Mouse (Mus musculus) CH12.LX (cell line): Measurements from ENCODE around the gene Ier2. TPM values are rescaled to one million over a fixed set of nuclear protein-coding genes. Genes with fewer than 3 reads are reported as not detected.

Experiments
- DNase-seq: peaks from one replicate; pipeline ENCODE4 v3.0.0-alpha.2; 2013; ENCODE audit errors: extremely low read depth
- H3K27ac ChIP-seq: 2 replicates; pipeline ENCODE4 v1.5.1; 2012; ENCODE audit warnings: low read depth, mild to moderate bottlenecking, control low read depth, moderate library complexity; ENCODE audit not compliant: insufficient read depth
- H3K27me3 ChIP-seq: replicated peaks from 2 replicates; pipeline ENCODE3; 2012; ENCODE audit warnings: inconsistent platforms
- H3K36me3 ChIP-seq, 2 experiments: replicated peaks in 1 of 2; 2 replicates each; pipeline versions ENCODE3 to v1.6.1; 2012; ENCODE audit warnings: inconsistent platforms in 1 of 2, low read length in 1 of 2, mild to moderate bottlenecking in 1 of 2, mixed read lengths in 1 of 2, moderate library complexity in 1 of 2; ENCODE audit not compliant: control insufficient read depth in 1 of 2, insufficient read depth in 1 of 2
- H3K4me1 ChIP-seq, 2 experiments: 2 replicates each; pipeline ENCODE4 v1.6.1; 2012; ENCODE audit warnings: inconsistent platforms in 1 of 2, moderate library complexity in 1 of 2; ENCODE audit not compliant: insufficient read depth in 2 of 2, control insufficient read depth in 1 of 2
- H3K4me2 ChIP-seq: 2 replicates; pipeline ENCODE4 v1.6.1; 2012; ENCODE audit warnings: low read depth, mild to moderate bottlenecking, control low read depth; ENCODE audit not compliant: poor library complexity, insufficient read depth, severe bottlenecking
- H3K4me3 ChIP-seq, 3 experiments: fragments of 150-350 bp in 1 of 3; sonication (generic) in 1 of 3; replicated peaks in 1 of 3; 2 replicates each; pipeline versions ENCODE3 to v1.5.1; 2011 to 2012; ENCODE audit warnings: low read depth in 2 of 3, low read length in 2 of 3, mild to moderate bottlenecking in 2 of 3, moderate library complexity in 2 of 3, control low read depth in 1 of 3, improper control_type of control experiment in 1 of 3, inconsistent platforms in 1 of 3, mixed read lengths in 1 of 3; ENCODE audit not compliant: poor library complexity in 1 of 3
- H3K79me2 ChIP-seq: replicated peaks from 2 replicates; pipeline ENCODE4 v1.6.1; 2012; ENCODE audit warnings: mild to moderate bottlenecking, moderate library complexity; ENCODE audit not compliant: control insufficient read depth, poor library complexity, insufficient read depth, severe bottlenecking; ENCODE audit errors: extremely low read depth
- H3K9ac ChIP-seq: 2 replicates; pipeline ENCODE4 v1.6.1; 2012; ENCODE audit warnings: low read depth, mild to moderate bottlenecking, control low read depth, moderate library complexity; ENCODE audit not compliant: insufficient read depth
- H3K9me3 ChIP-seq: replicated peaks from 2 replicates; pipeline ENCODE3; 2012; ENCODE audit warnings: low read length, inconsistent platforms, mixed read lengths
- BHLHE40 ChIP-seq: IDR thresholded peaks from 2 replicates; pipeline ENCODE4 v1.6.1; 2011; ENCODE audit warnings: mild to moderate bottlenecking, low read depth, low read length, improper control_type of control experiment
- CHD2 ChIP-seq: IDR thresholded peaks from 2 replicates; pipeline ENCODE4 v1.6.1; 2011; ENCODE audit warnings: low read length, improper control_type of control experiment
- CTCF ChIP-seq, 2 experiments: IDR thresholded peaks in 1 of 2; conservative IDR thresholded peaks in 1 of 2; 2 replicates each; pipeline ENCODE4 v1.5.1; 2011 to 2012; ENCODE audit warnings: low read depth in 2 of 2, low read length in 2 of 2, improper control_type of control experiment in 1 of 2, inconsistent platforms in 1 of 2, mild to moderate bottlenecking in 1 of 2, moderate library complexity in 1 of 2
- E2F4 ChIP-seq: IDR thresholded peaks from 2 replicates; pipeline ENCODE4 v1.6.1; 2011; ENCODE audit warnings: low read depth, low read length, improper control_type of control experiment; ENCODE audit not compliant: insufficient replicate concordance
- ELF1 ChIP-seq: IDR thresholded peaks from 2 replicates; pipeline ENCODE4 v1.6.1; 2014; ENCODE audit warnings: low read depth, mild to moderate bottlenecking, inconsistent platforms, low read length, improper control_type of control experiment
- ETS1 ChIP-seq: conservative IDR thresholded peaks from 2 replicates; pipeline ENCODE4 v1.6.1; 2012; ENCODE audit warnings: low read depth, mild to moderate bottlenecking, inconsistent platforms, low read length, improper control_type of control experiment, moderate library complexity
- GABPA ChIP-seq: IDR thresholded peaks from 2 replicates; pipeline ENCODE4 v1.6.1; 2012; ENCODE audit warnings: low read depth, low read length, improper control_type of control experiment, inconsistent platforms; ENCODE audit not compliant: insufficient replicate concordance
- JUN ChIP-seq: IDR thresholded peaks from 2 replicates; pipeline ENCODE4 v1.6.1; 2011; ENCODE audit warnings: low read depth, mild to moderate bottlenecking, low read length, improper control_type of control experiment, moderate library complexity; ENCODE audit not compliant: insufficient read depth
- JUND ChIP-seq: conservative IDR thresholded peaks from 2 replicates; pipeline ENCODE4 v1.6.1; 2011; ENCODE audit warnings: low read depth, low read length, improper control_type of control experiment
- KAT2A ChIP-seq: IDR thresholded peaks from 2 replicates; pipeline ENCODE4 v1.6.1; 2012; ENCODE audit warnings: low read length, improper control_type of control experiment, inconsistent platforms; ENCODE audit not compliant: insufficient replicate concordance
- MAFK ChIP-seq: IDR thresholded peaks from 2 replicates; pipeline ENCODE4 v1.6.1; 2011; ENCODE audit warnings: low read length, improper control_type of control experiment; ENCODE audit not compliant: insufficient replicate concordance
- MAX ChIP-seq: IDR thresholded peaks from 2 replicates; pipeline ENCODE4 v1.6.1; 2011; ENCODE audit warnings: low read length, improper control_type of control experiment
- MEF2A ChIP-seq: IDR thresholded peaks from 2 replicates; pipeline ENCODE4 v1.6.1; 2014; ENCODE audit warnings: low read depth, mild to moderate bottlenecking, inconsistent platforms, low read length, improper control_type of control experiment, borderline replicate concordance
- MXI1 ChIP-seq: IDR thresholded peaks from 2 replicates; pipeline ENCODE4 v1.6.1; 2011; ENCODE audit warnings: mild to moderate bottlenecking, low read depth, low read length, improper control_type of control experiment
- NELFE ChIP-seq: IDR thresholded peaks from 2 replicates; pipeline ENCODE4 v1.6.1; 2011; ENCODE audit warnings: low read depth, low read length, improper control_type of control experiment
- NRF1 ChIP-seq: IDR thresholded peaks from 2 replicates; pipeline ENCODE4 v1.6.1; 2014; ENCODE audit warnings: low read depth, mild to moderate bottlenecking, inconsistent platforms, low read length, improper control_type of control experiment, moderate library complexity
- PAX5 ChIP-seq: IDR thresholded peaks from 2 replicates; pipeline ENCODE4 v1.6.1; 2012; ENCODE audit warnings: low read length, inconsistent platforms, mixed read lengths
- POLR2A ChIP-seq: IDR thresholded peaks from 2 replicates; pipeline ENCODE4 v1.6.1; 2011; ENCODE audit warnings: low read depth, mild to moderate bottlenecking, improper control_type of control experiment, low read length
- POLR2AphosphoS2 ChIP-seq: IDR thresholded peaks from 2 replicates; pipeline ENCODE4 v1.6.1; 2011; ENCODE audit warnings: low read depth, low read length, improper control_type of control experiment
- RCOR1 ChIP-seq: conservative IDR thresholded peaks from 2 replicates; pipeline ENCODE4 v1.6.1; 2012; ENCODE audit warnings: low read depth, mild to moderate bottlenecking, inconsistent platforms, low read length, improper control_type of control experiment
- SIN3A ChIP-seq: IDR thresholded peaks from 2 replicates; pipeline ENCODE4 v1.6.1; 2012; ENCODE audit warnings: low read length, improper control_type of control experiment, inconsistent platforms
- SMC3 ChIP-seq: IDR thresholded peaks from 2 replicates; pipeline ENCODE4 v1.6.1; 2011; ENCODE audit warnings: low read depth, low read length, improper control_type of control experiment
- TBP ChIP-seq: conservative IDR thresholded peaks from 2 replicates; pipeline ENCODE4 v1.6.1; 2011; ENCODE audit warnings: low read depth, low read length, improper control_type of control experiment
- TCF12 ChIP-seq: IDR thresholded peaks from 2 replicates; pipeline ENCODE4 v1.6.1; 2014; ENCODE audit warnings: low read depth, mild to moderate bottlenecking, inconsistent platforms, low read length, improper control_type of control experiment
- UBTF ChIP-seq: IDR thresholded peaks from 2 replicates; pipeline ENCODE4 v1.6.1; 2012; ENCODE audit warnings: low read depth, mild to moderate bottlenecking, inconsistent platforms, low read length, improper control_type of control experiment, moderate library complexity
- ZC3H11A ChIP-seq: IDR thresholded peaks from 2 replicates; pipeline ENCODE4 v1.6.1; 2012; ENCODE audit warnings: low read depth, mild to moderate bottlenecking, inconsistent platforms, low read length, improper control_type of control experiment
- ZKSCAN1 ChIP-seq: IDR thresholded peaks from 2 replicates; pipeline ENCODE4 v1.6.1; 2012; ENCODE audit warnings: low read depth, inconsistent platforms, low read length, improper control_type of control experiment, borderline replicate concordance
- ZMIZ1 ChIP-seq: IDR thresholded peaks from 2 replicates; pipeline ENCODE4 v1.6.1; 2012; ENCODE audit warnings: low read depth, mild to moderate bottlenecking, inconsistent platforms, low read length, improper control_type of control experiment
- ZNF384 ChIP-seq: IDR thresholded peaks from 2 replicates; pipeline ENCODE4 v1.6.1; 2012; ENCODE audit warnings: low read depth, low read length, improper control_type of control experiment, inconsistent platforms
- dilution Hi-C: fragments of 300-500 bp; cut with MboI; formaldehyde crosslinking; loops from 2 replicates; pipeline ENCODE4 v1.14.3; 2020; ENCODE audit warnings: low sequenced_read_pairs; ENCODE audit not compliant: extremely low pct_unique_long_range_greater_than_20kb, extremely low pct_ligation_motif_present
- in situ Hi-C: fragments of 300-500 bp; cut with MboI; formaldehyde crosslinking; loops from 3 replicates; pipeline ENCODE4 v1.14.3; 2019; ENCODE audit warnings: low sequenced_read_pairs, low pct_ligation_motif_present, low pct_unique_long_range_greater_than_20kb, mixed read lengths
- polyA plus RNA-seq: library from polyadenylated mRNA; unstranded; fragments of >175 nt; gene quantifications from 2 replicates; pipeline ENCODE4 v1.2.1, GENCODE M21; 2012; ENCODE audit warnings: low read depth; ENCODE audit not compliant: insufficient read length
- total RNA-seq, 2 experiments: library from RNA; depleted of rRNA; stranded (reverse); fragments of 300-350 nt in 1 of 2; fragments of >200 nt in 1 of 2; gene quantifications; 2 replicates each; pipeline ENCODE4 v1.2.3; 2012 to 2014

Ier2 gene
- total and polyA plus RNA-seq, 3 experiments: 26.3 to 35.4 (median 30.3) TPM

- H3K4me1 ChIP-seq: peaks cover 14 to 74% of the 10 kb centered on the region in 2 experiments
- peak overlapping the region; percentile 99 for H3K27ac ChIP-seq
- peaks cover 18% of the 10 kb centered on the region for H3K79me2 ChIP-seq
- H3K9me3 ChIP-seq: peaks cover 2% of the 10 kb centered on the region
- peak overlapping the region; percentile 57 for H3K4me2 ChIP-seq
- DNase-seq: no peak
- in situ Hi-C loops: no loop called here
- H3K9ac ChIP-seq: peak overlapping the region; percentile 81
- peak overlapping the region; percentile 53 to 79 (median 79) for H3K4me3 ChIP-seq
- H3K27me3 ChIP-seq: no peaks in the 10 kb centered on the region
- H3K36me3 ChIP-seq: peaks cover 29 to 54% of the 10 kb centered on the region in 2 experiments
- dilution Hi-C loops: no loop called here
- TF ChIP-seq RCOR1 (no peak), BHLHE40 (peak; percentile 38; the same call in 1 of the 2 replicates), MAX (peak; percentile 34; the same call in 1 of the 2 replicates)
These were observed 39.9 kb upstream of the Ier2 start for GRCm38 (mm10) chr8:84702561-84702960.

DNA sequence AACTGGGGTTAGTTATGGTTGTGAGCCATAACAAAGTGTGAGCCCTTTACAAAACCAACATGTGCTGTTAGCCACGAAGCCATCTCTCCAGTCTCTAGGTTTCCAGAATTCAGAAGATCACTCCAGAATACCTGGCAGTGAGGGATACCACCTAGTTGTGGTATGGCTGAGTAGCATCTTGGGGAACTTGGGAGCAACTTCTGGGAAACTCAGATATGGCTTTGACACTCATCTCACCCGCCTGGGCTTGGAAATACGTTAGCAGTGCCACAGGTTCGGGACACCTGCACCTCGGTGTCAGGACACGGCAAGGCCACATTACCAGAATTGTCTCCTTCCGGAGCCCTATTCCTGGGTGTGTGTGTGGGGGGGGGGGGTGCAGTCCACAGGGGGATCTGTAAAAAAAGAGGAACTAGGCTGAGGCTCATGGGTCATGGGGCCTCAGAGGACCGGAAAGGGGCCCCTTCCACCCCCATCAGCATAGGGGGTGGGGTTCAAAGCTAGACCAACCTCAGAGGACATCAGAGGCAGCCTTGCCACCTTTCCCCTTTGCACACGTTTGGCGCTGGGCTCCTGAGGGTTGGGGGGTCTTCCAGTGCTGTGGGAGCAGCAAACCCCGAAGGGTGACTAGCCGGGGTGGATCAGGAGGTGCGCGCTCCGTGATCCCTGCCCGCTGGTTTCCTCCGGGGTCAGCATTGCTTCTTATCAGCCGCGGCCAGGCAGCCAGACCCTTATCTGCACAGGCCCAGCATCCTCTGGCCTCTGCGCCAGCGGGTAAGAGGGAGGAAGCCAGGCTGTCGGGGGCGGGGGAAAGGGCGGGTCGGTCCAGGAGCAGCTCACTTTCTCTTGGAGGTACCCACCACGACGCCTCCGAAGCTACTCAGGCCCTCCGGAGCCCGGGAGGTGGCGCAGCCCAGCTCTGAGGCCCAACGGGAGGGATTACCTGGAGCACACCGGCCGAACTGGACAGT is 38.6 kb upstream of the Ier2 start, which contains the start of gene Lyl1:
Gene Lyl1 (plus strand): TSS at position 517 of the 971 bp plus-strand sequence.
- Histone ChIP-seq H3K36me3 (peaks cover 43 to 68% of the 10 kb centered on the region in 2 experiments), H3K4me1 (peaks cover 14 to 62% of the 10 kb centered on the region in 2 experiments), H3K9me3 (peaks cover 2% of the 10 kb centered on the region), H3K9ac (peak within 1 kb of the TSS; percentile 81), H3K27me3 (no peaks in the 10 kb centered on the region), H3K27ac (peak within 1 kb of the TSS; percentile 99), H3K4me2 (peak within 1 kb of the TSS; percentile 57), H3K79me2 (peaks cover 18% of the 10 kb centered on the region), H3K4me3 (peak within 1 kb of the TSS; percentile 53 to 79 (median 79))
- DNase-seq: peak; percentile 94
- dilution Hi-C loops: no loop called here
- in situ Hi-C loops: no loop called here
- TF ChIP-seq E2F4: no peak
- TF ChIP-seq MAX: peak; percentile 68
- peak; percentile 93 for TF ChIP-seq ZMIZ1
- peak; percentile 77 for TF ChIP-seq MEF2A
- peak; percentile 7; the same call in 1 of the 2 replicates for TF ChIP-seq ELF1
- TF ChIP-seq UBTF: peak; percentile 81
- TF ChIP-seq ZC3H11A: no peak
- peak; percentile 90 for TF ChIP-seq CHD2
- peak; percentile 39; the same call in 1 of the 2 replicates for TF ChIP-seq RCOR1
- peak; percentile 37; the same call in 1 of the 2 replicates for TF ChIP-seq MXI1
- TF ChIP-seq ETS1: peak; percentile 81
- TF ChIP-seq TCF12: peak; percentile 85
- peak; percentile 21; the same call in 1 of the 2 replicates for TF ChIP-seq SMC3
- 0 out of 2 replicates have a peak, but pooled peaks have one; percentile 19 for TF ChIP-seq NRF1
- TF ChIP-seq KAT2A: no peak
- TF ChIP-seq POLR2A: peak; percentile 98
- no peak for TF ChIP-seq PAX5
- peak; percentile 79; the same call in 1 of the 2 replicates for TF ChIP-seq TBP
- peak in 1 of 2 experiments; percentile 53; a peak in 2 of 4 replicates for TF ChIP-seq CTCF (conservative IDR thresholded peaks at IDR 0.05 in 1 of 2, IDR thresholded peaks at IDR 0.05 in 1 of 2; ENCODE audit: low read depth in 2 of 2, low read length in 2 of 2)
- no peak for TF ChIP-seq GABPA
- peak; percentile 47; the same call in 1 of the 2 replicates for TF ChIP-seq SIN3A
- TF ChIP-seq ZNF384: peak; percentile 67
- TF ChIP-seq JUND: no peak
- TF ChIP-seq POLR2AphosphoS2: peak; percentile 96
- TF ChIP-seq NELFE: peak; percentile 90
- no peak for TF ChIP-seq MAFK
- TF ChIP-seq ZKSCAN1: no peak
- no peak for TF ChIP-seq JUN
